Mouse (Mus musculus): ENCODE measurements around the gene Fbxw10.

GRCm38 (mm10) chr11:62914532-62914931 lies 67.7 kb downstream of the Fbxw10 start:
- TF ChIP-seq GATA1 (IDR thresholded peaks at IDR 0.05; ENCODE audit: low read length): no peak
- TF ChIP-seq TAL1 (IDR thresholded peaks at IDR 0.05; ENCODE audit: low read length): no peak

All from erythroblast, embryonic 14.5 days (primary cell).